Mouse (Mus musculus) hindlimb bud, embryonic 11.5 days (tissue): ENCODE data around the gene Eps15l1.

Experiments
- DNase-seq: peaks from one replicate; pipeline ENCODE4 v3.0.0-alpha.2; 2012; ENCODE audit warnings: low read depth, low spot score; ENCODE audit errors: extremely low spot score

Gene Eps15l1

DNA sequence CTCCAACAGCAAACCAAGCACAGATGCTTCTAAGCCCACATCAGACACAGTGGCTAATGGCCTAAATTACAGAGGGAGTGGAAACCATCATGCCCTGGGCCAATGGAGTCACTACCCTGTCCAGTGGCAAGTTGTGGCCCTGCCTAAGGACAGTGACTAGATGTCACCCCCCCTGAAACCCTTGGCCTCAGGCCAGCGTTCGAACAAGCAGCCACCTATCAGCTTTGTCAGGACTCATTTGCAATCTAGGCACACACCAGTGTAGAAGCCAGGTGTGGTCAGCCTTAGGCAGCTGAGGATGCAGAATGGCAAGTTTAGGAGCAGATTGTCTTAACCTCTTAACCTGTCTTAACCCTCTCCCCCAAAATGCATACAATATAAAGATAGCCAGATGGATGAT lies 6.0 kb downstream of the Eps15l1 start:
- no peak for DNase-seq

- DNase-seq, result no peak
These were observed 7.4 kb downstream of the Eps15l1 start for GRCm38 (mm10) chr8:72413839-72414238.

DNA sequence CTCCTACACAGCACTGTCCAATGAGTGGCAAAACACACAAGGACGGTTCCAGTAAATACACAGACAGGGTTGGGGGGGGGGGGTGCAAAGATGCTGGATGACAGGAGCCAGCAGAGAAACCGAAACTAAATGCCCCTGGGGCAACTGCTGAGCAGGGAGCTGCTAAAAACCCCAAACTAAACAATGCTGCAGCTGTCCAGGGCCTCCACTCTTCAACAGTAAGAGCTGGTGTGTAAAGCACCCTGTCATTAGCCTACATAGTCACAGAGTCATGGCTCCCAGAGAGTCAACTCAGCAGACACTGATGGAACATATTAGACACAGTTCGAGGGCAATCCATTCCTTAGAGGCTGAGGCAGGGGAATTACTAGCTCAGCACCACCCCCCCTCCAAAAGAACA lies 11.8 kb downstream of the Eps15l1 start:
- DNase-seq, result no peak

GRCm38 (mm10) chr8:72407878-72408277 lies 13.4 kb downstream of the Eps15l1 start:
- no peak for DNase-seq

DNA sequence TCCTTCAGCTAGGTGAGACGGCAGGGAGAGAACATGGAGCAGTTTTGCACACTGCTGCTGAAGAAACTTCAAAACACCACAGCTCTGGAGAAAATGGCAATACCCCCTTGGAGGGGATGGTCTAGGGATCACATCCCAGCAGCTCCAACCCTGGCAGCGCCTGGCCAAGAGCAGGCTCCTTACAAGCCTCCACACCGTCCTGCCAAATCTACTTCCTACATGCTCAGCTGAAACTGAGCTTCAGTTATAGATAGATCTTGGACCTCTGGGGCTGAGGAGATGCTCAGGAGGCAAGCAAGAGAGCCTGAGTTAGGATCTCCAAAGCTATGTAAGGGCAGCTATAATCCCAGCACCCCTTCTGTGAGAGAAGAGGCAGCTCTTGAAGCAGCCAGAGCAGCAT lies 18.3 kb downstream of the Eps15l1 start:
- DNase-seq, result no peak

- no peak for DNase-seq
These were observed 19.9 kb downstream of the Eps15l1 start for GRCm38 (mm10) chr8:72401381-72401780.

DNA sequence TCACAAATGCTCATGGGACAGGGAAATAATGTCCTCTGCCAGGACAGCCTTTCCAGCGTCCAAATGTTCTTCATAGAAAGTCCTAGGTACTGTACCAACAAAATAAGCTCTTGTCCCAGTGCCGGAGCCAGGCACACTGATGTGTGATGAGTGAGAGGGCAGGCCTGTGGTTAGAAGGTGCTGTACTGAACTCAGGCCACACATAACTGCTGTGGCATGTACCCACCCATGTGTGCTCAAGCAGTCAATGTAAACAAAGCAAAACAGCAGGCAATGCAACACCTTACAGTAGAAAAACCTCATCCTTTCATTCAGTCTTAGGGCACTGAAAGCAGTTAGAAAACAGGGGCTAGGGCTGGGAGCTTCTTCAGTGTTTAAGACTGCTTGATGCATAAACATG lies 35.5 kb downstream of the Eps15l1 start:
- no peak for DNase-seq

DNA sequence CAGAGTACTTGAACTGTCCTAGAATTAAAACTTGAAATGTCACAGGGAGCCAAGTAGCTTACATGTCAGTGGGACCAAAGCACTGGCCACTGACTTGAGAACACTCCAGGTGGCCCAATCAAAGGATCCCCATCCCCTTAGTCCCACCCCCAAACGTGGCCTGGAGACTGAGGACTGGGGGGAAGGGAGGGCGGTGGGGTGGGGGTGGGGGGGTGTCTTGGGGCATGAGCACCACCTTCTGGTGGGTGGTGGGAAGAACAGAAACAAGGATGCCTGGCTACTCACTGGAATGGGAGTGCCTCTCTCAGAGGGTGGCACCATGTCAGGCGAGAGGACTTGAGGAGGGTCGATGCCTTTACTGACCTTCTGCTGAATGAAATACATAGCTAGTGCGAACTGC lies 38.9 kb downstream of the Eps15l1 start:
- no peak for DNase-seq

- no peak for DNase-seq
These were observed 40.6 kb downstream of the Eps15l1 start for GRCm38 (mm10) chr8:72380656-72381055.

- no peak for DNase-seq
These were observed 44.4 kb downstream of the Eps15l1 start for GRCm38 (mm10) chr8:72376900-72377299.

DNA sequence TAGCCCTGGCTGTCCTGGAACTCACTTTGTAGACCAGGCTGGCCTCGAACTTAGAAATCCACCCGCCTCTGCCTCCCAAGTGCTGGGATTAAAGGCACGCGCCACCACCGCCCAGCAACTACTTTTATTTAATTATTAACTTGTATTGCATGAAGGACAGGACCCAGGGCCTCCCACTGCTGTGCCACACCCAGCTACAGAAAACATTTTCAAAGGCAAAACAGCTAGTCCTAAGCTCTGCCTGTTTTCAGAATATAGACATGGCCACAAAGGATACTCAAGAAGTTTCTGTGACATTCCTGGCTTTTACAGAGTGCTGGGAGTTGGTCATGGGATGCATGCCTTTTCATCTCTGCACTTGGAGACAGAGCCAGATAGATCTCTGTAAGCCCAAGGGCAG lies 45.0 kb downstream of the Eps15l1 start:
- no peak for DNase-seq

GRCm38 (mm10) chr8:72375161-72375560 lies 46.1 kb downstream of the Eps15l1 start:
- no peak for DNase-seq

DNA sequence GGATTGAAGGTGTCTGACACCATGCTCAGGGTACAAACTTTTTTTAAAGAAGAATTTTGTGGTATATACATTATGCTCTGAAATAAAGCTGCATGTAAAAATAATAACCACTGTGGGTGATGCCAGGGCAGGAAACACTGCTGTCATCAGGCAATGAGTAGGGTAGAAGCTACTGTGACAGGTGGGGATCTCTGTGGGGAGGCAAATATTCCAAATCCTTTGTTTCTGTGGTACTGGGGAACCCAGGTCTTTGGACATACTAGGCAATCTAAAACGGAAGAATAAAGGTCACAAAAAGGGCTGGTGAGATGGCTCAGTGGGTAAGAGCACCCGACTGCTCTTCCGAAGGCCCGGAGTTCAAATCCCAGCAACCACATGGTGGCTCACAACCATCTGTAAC lies 48.9 kb downstream of the Eps15l1 start:
- no peak for DNase-seq

- DNase-seq, result no peak
These were observed 49.9 kb downstream of the Eps15l1 start for GRCm38 (mm10) chr8:72371356-72371755.

DNA sequence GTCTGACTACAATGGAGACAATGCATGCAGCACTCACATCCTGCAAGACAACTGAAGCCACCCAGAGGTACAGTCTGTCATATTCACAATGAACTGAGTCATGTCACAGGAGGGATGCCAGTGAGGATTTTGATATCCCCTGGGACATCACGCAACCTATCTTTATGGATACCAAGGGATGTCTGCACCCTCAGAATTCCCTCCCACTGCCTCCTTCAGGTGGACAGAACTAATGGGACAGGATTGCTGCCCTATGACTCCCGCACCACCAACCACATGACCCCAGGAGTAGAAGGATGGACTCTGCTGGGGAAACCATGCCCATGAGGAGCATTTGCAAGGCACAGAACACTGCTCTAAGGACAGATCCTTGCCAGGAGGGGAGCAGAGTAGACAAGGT lies 54.8 kb downstream of the Eps15l1 start:
- DNase-seq, result no peak

- no peak for DNase-seq
These were observed 55.4 kb downstream of the Eps15l1 start for GRCm38 (mm10) chr8:72365826-72366225.

GRCm38 (mm10) chr8:72365016-72365415 lies 56.2 kb downstream of the Eps15l1 start:
- no peak for DNase-seq

- DNase-seq, result no peak
These were observed 57.8 kb downstream of the Eps15l1 start for GRCm38 (mm10) chr8:72363457-72363856.

- no peak for DNase-seq
These were observed 58.5 kb downstream of the Eps15l1 start for GRCm38 (mm10) chr8:72362754-72363153.

- no peak for DNase-seq
These were observed 61.1 kb downstream of the Eps15l1 start for GRCm38 (mm10) chr8:72360162-72360561.

- no peak for DNase-seq
These were observed 64.7 kb downstream of the Eps15l1 start for GRCm38 (mm10) chr8:72356593-72356992.

DNA sequence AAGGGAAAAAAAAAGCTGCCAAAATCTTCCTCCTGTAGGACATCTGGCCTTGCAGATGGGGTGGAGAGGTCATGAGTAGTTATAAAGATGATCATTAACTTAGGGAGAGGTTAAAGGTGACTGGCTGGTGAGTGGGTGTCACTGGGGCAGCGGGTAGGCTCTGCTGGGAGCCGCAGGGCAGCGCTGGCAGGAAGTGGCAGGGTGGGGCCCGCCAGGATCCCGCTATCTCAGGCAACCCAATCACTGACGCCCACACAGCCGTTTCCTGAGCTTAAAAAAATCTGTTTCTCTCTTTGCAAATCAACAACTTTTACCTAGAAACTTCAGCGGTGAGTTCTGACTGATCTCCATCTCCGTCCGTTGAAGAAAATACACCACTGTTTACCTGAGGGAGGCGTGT lies 67.0 kb downstream of the Eps15l1 start:
- DNase-seq, result no peak

GRCm38 (mm10) chr8:72353700-72354045 lies 67.6 kb downstream of the Eps15l1 start:
- no peak for DNase-seq
